Mouse (Mus musculus) urinary bladder, postnatal 25 days (tissue): ENCODE data around the gene Aifm3.
"Not testable (repeated sequence)": the region's sequence is repeated elsewhere in the genome, so short reads cannot be mapped to it uniquely, and the experiment has no call there.

Source experiments
- DNase-seq: peaks from one replicate; pipeline ENCODE4 v3.0.0; 2022; ENCODE audit warnings: low spot score

Aifm3 gene

GRCm38 (mm10) chr16:17499249-17499883 lies 10.0 kb downstream of the Aifm3 start:
- no peak for DNase-seq

DNA sequence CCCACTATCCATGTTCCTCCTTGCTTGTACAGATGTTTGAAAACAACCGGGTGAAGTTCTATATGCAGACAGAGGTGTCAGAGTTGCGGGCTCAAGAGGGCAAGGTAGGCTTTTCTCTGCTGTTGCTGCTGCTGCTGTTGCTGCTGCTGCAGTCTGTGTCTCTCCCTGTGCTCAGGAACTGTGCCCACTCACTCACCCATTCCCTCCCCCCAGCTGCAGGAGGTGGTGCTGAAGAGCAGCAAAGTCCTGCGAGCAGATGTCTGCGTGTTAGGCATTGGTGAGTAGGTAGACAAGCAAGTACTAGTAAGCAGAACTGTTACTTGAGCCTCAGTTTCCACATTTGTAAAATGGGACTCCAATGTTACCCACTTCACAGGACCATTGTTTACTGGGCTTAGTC lies 13.3 kb downstream of the Aifm3 start:
- DNase-seq, result no peak

GRCm38 (mm10) chr16:17507018-17507552 lies 17.7 kb downstream of the Aifm3 start:
- DNase-seq, result no peak

DNA sequence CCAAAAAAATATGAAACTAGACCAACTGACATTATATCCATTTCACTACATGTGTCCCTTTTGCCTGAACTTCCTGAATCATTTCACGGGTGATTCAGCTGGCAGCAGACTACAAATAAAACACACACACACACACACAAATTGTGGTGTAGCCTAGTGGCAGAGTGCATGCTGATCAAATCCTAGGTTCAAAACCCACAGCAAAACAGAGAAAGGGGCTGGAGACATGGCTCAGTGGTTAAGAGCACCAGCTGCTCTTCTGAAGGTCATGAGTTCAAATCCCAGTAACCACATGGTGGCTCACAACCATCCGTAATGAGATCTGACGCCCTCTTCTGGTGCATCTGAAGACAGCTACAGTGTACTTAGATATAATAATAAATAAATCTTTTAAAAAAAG lies 18.6 kb downstream of the Aifm3 start:
- DNase-seq, result not testable (repeated sequence)

DNA sequence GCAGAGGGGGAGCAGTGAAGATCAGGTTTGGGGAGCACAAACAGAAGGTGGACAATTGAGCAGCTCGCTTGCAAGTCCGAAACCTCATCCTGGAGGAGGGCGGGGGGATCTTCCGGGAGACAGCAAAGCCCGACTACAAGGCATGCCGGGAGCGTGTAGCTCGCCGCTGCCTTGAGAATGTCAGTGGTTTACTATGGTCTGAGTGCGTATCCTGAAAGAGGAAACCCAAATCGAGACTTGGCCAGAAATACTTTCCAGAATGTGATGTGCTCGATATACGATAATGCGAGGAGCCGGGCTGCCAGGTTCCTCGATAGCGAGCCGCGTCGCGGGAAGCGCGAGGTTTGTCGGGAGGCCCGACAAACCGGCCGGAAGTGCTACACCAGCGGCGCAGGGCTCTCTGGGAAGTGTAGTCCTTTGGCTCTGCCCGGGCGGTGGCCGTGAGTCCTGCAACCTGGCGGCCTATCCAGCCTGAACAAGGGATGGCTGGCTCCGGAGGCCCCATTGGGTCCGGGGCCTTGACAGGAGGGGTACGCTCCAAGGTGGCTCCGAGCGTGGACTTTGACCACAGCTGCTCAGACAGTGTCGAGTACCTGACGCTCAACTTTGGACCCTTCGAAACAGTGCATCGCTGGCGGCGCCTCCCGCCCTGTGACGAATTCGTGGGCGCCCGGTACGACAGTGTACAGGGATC lies 19.3 kb downstream of the Aifm3 start, which contains the start of gene Lztr1:
Lztr1 (plus strand) TSS at position 143 of the 694 bp plus-strand sequence.
- peak; percentile 82 for DNase-seq

DNA sequence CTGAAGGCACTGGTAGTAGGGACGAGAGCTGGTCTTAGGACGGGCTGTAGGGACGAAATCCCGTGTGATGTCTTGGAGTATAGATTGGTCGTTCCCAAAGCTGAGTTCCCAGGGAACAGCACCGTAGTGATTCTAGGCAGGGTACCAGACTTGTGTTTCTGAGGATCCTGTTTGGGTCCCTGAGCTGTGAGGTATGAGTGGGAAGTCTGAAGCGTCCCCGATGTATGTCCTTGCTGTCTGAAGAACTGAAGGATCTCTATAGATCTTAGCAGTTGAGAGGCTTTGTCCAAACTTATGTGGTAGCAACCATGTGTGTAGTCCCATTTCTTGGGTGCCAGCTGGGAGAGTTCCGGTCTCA lies 19.8 kb downstream of the Aifm3 start:
- DNase-seq, result no peak

DNA sequence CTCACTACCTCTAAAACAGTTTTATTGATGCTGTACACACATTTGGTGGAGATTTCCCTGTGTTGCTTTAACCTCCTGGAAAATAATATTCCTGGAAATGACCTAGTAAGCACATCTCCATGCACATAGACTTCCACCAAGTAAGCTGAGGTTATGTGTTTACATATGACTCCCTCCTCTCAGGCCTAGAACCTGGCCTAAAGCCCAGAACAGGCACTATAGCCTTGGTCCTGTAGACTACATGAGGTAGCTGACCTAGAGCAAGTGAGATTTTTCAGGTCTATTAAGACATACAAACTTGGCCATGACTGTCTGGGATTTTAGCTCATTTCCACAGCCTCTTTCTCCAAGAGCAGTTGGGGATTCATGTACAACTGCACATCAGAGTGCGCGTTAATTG lies 20.7 kb downstream of the Aifm3 start:
- DNase-seq, result no peak

- no peak for DNase-seq
Observed at GRCm38 (mm10) chr16:17510686-17511085, 21.3 kb downstream of the Aifm3 start.

- no peak for DNase-seq
Observed at GRCm38 (mm10) chr16:17511431-17511830, 22.0 kb downstream of the Aifm3 start.

DNA sequence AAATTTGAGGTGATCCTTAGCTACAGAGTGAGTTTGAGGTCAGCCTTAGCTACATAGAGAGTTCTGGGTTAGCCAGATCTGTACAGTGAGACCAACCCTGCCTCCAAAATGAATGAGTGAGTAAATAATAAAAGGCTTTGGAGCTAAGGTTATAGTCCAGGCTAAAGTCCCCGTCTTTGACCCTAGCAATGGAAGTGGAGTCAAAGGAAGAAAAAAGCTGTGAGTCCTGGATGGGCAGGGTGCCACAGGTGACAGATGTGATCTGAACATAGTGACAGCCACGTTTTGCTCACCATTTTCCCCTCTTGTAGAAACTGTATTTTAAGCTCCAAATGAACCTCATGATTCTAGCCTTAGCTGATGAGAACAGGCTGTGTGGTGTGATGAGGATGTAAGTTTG lies 29.5 kb downstream of the Aifm3 start:
- DNase-seq, result no peak

- no peak for DNase-seq
Observed at GRCm38 (mm10) chr16:17524156-17524555, 34.7 kb downstream of the Aifm3 start.

- no peak for DNase-seq
Observed at GRCm38 (mm10) chr16:17525524-17525923, 36.1 kb downstream of the Aifm3 start.

DNA sequence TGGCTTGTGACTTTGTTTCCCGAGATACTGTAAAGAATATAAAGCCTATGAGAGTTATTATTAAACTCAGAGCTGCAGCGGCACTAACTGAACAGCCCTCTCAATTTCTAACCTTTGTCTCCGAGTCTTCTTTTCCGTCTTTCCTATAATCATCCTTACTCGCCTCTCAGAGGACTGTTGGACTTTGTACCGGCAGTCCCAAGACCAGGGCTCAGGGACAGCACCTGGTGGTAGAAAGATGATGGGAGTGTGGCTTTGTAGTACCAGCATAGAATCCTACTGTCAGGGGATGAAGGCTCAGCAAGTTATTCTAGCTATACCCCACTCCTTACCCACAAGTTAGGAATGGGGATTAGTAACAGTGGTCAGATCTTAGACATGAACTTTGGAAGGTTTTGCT lies 36.8 kb downstream of the Aifm3 start:
- no peak for DNase-seq

DNA sequence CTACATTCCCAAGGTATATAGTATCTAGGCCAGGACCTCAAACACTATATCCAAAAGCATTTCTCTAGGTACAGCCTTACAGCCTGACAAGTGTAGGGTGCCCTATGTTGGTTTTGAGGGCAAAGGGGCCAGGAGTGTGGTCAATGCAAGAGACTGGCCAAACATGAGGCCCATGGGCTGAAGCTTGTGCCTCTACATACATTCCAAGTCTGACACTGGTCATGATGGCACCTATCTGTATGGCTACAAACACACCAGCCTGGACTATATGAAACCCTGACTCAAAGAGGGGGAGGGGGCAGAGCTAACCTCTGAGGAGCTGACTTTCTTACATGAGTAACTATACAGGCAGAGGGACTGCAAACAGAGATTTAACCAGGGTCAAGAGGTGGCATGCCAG lies 38.2 kb downstream of the Aifm3 start:
- DNase-seq, result no peak

- no peak for DNase-seq
Observed at GRCm38 (mm10) chr16:17528276-17528675, 38.9 kb downstream of the Aifm3 start.

- peak; percentile 27 for DNase-seq
Observed at GRCm38 (mm10) chr16:17529981-17530586, 40.7 kb downstream of the Aifm3 start.

DNA sequence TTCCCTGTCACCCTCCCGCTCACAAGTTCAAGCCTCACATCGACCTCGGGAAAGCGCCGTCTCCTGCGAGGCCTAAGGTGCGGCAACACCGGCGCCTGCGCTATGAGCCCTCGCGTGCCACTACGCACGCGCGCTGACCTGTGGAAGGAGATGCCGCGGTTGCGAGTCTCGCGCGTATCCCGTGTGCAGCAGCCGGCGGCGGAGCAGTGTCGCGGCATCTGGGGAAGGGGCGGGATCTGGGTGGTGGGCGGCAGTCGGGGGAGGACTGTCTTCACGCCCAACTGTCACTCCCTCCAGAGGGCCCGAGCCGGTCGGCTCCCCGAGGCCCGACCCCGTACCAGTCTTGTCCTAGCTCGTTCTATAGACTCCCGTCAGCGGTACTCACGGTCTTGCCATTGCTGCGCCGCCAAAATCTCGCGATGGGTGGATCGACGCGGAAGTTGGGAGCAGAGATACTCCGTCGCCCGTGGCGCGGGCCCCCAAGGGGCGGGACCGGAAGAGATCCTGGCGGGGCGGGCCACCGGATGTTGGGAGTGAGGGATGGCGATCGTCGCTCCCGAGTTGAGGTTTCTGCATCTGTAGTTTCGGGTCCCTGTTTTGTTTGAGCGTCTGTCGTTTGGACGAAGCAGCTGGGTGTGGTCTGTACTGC lies 41.4 kb downstream of the Aifm3 start, which contains the start of gene Thap7:
Thap7 (minus strand) TSS at position 497 of the 649 bp plus-strand sequence.
- peak; percentile 98 for DNase-seq

GRCm38 (mm10) chr16:17532271-17532670 lies 42.9 kb downstream of the Aifm3 start:
- DNase-seq, result peak; percentile 15

- no peak for DNase-seq
Observed at GRCm38 (mm10) chr16:17532676-17533329, 43.4 kb downstream of the Aifm3 start.

DNA sequence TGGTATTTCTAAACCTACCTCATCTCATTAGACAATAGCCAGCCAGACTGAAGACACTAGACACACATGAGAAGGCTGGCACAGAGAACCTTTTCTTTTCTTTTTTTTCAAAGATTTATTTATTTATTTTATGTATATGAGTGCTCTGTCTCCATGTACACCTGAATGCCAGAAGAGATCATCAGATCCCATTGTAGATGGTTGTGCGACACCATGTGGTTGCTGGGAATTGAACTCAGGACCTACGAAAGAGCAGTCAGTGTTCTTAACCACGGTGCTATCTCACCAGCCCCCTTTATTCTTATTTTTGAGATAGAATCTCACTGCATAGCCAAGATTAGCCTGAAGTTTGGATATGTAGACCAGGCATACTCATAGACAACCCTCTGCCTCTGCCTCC lies 47.2 kb downstream of the Aifm3 start:
- no peak for DNase-seq

DNA sequence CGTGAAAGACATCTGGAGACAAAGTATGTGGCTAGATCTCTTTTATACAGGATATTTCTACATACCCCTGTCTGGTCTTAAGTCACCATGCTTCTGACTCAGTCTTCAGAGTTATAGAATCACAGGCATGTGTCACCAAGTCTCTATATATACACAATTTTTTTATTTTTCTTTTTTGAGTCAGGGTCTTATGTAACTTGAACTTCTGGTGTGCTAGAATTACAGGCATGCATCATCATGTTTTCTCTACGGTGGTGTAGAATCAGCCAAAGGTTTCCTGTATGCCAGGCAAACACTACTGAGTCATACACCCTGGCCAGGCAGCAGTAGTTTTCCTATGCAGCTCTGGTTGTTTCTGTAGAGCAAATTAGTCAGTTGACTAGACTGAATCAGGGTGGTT lies 53.2 kb downstream of the Aifm3 start:
- DNase-seq, result no peak

GRCm38 (mm10) chr16:17552837-17553236 lies 63.4 kb downstream of the Aifm3 start:
- no peak for DNase-seq
